Mouse (Mus musculus) spleen, adult 2 months (tissue): ENCODE data around the gene Igsf10. TPM values are rescaled to one million over a fixed set of nuclear protein-coding genes. Genes with fewer than 3 reads are reported as not detected.

Experiments used
- DNase-seq, 2 experiments: peaks; one replicate each; pipeline versions ENCODE4 v3.0.0 to v3.0.0-alpha.2; 2012 to 2021; ENCODE audit warnings: low spot score in 2 of 2, low read depth in 1 of 2
- H3K27ac ChIP-seq: fragments of 200-500 bp; 2 replicates; pipeline ENCODE4 v1.5.1; 2012; ENCODE audit warnings: low read length, inconsistent platforms; ENCODE audit not compliant: insufficient read depth
- H3K27me3 ChIP-seq: fragments of 200-500 bp; 2 replicates; pipeline ENCODE4 v1.6.1; 2012; ENCODE audit warnings: mild to moderate bottlenecking, moderate library complexity, low read length, inconsistent platforms; ENCODE audit not compliant: control insufficient read depth, insufficient read depth
- H3K36me3 ChIP-seq: fragments of 200-500 bp; 2 replicates; pipeline ENCODE4 v1.6.1; 2012; ENCODE audit warnings: mild to moderate bottlenecking, low read length, inconsistent platforms; ENCODE audit not compliant: control insufficient read depth, insufficient read depth
- H3K4me1 ChIP-seq: fragments of 200-500 bp; 2 replicates; pipeline ENCODE4 v1.6.1; 2011; ENCODE audit warnings: inconsistent platforms; ENCODE audit not compliant: control insufficient read depth, insufficient read depth, insufficient read length
- H3K4me3 ChIP-seq: fragments of 200-500 bp; 2 replicates; pipeline ENCODE4 v1.5.1; 2011; ENCODE audit warnings: mild to moderate bottlenecking, inconsistent platforms; ENCODE audit not compliant: insufficient read depth, insufficient read length; ENCODE audit errors: extremely low read depth
- CTCF ChIP-seq: fragments of 200-500 bp; IDR thresholded peaks from 2 replicates; pipeline ENCODE4 v1.5.1; 2011; ENCODE audit warnings: mild to moderate bottlenecking, inconsistent platforms; ENCODE audit not compliant: insufficient read depth, insufficient read length, insufficient replicate concordance; ENCODE audit errors: extremely low read depth
- POLR2A ChIP-seq: fragments of 200-500 bp; IDR thresholded peaks from 2 replicates; pipeline ENCODE4 v1.6.1; 2011; ENCODE audit warnings: low read depth, low read length, inconsistent platforms
- WGBS: fragments of 180-500 bp; shearing (Covaris S2); methylation state at CpG from one replicate; pipeline ENCODE4 v1.1.7; 2018; 5-methylcytosine and 5-hydroxymethylcytosine counted together
- polyA plus RNA-seq: library from polyadenylated mRNA; depleted of rRNA; stranded (reverse); fragments of >200 nt; gene quantifications from 2 replicates; pipeline ENCODE4 v1.2.3, GENCODE M21; 2012

The Igsf10 gene
- polyA plus RNA-seq, 1 experiment, result 0.40 TPM

- no peak overlapping the region for H3K4me3 ChIP-seq
- TF ChIP-seq CTCF (no peak), POLR2A (no peak)
- 78% methylated on average over 10 of the region's 10 CpGs for WGBS
- H3K36me3 ChIP-seq, result no peaks in the 10 kb centered on the region
- H3K4me1 ChIP-seq, result no peaks in the 10 kb centered on the region
- no peaks in the 10 kb centered on the region for H3K27me3 ChIP-seq
- no peak overlapping the region for H3K27ac ChIP-seq
- no peak for DNase-seq
Observed at GRCm38 (mm10) chr3:59312610-59313009, 31.6 kb downstream of the Igsf10 start.

- Histone ChIP-seq H3K36me3 (no peaks in the 10 kb centered on the region), H3K4me3 (no peak overlapping the region), H3K27me3 (no peaks in the 10 kb centered on the region), H3K27ac (no peak overlapping the region), H3K4me1 (no peaks in the 10 kb centered on the region)
- TF ChIP-seq POLR2A (no peak), CTCF (no peak)
- DNase-seq, result no peak
- 94% methylated on average over 2 of the region's 2 CpGs for WGBS
Observed at GRCm38 (mm10) chr3:59305518-59305917, 38.7 kb downstream of the Igsf10 start.

GRCm38 (mm10) chr3:59304944-59305343, 39.2 kb downstream of the Igsf10 start:
- DNase-seq, result no peak
- no peaks in the 10 kb centered on the region for H3K36me3 ChIP-seq
- no peak overlapping the region for H3K4me3 ChIP-seq
- H3K27ac ChIP-seq, result no peak overlapping the region
- H3K27me3 ChIP-seq, result no peaks in the 10 kb centered on the region
- no peaks in the 10 kb centered on the region for H3K4me1 ChIP-seq
- TF ChIP-seq POLR2A (no peak), CTCF (no peak)
- 90% methylated on average over 5 of the region's 5 CpGs for WGBS

GRCm38 (mm10) chr3:59297653-59298052, 46.5 kb downstream of the Igsf10 start:
- no peak for DNase-seq
- Histone ChIP-seq H3K36me3 (no peaks in the 10 kb centered on the region), H3K27me3 (no peaks in the 10 kb centered on the region), H3K4me3 (no peak overlapping the region), H3K27ac (no peak overlapping the region), H3K4me1 (no peaks in the 10 kb centered on the region)
- 95% methylated on average over 16 of the region's 16 CpGs for WGBS
- no peak for TF ChIP-seq POLR2A
- no peak for TF ChIP-seq CTCF

- 87% methylated on average over 5 of the region's 5 CpGs for WGBS
- H3K4me3 ChIP-seq, result no peak overlapping the region
- no peaks in the 10 kb centered on the region for H3K36me3 ChIP-seq
- DNase-seq, result no peak
- H3K27ac ChIP-seq, result no peak overlapping the region
- no peaks in the 10 kb centered on the region for H3K4me1 ChIP-seq
- no peaks in the 10 kb centered on the region for H3K27me3 ChIP-seq
- TF ChIP-seq POLR2A (no peak), CTCF (no peak)
Observed at GRCm38 (mm10) chr3:59296563-59297130, 47.5 kb downstream of the Igsf10 start.

GRCm38 (mm10) chr3:59295699-59296562, 48.3 kb downstream of the Igsf10 start:
- TF ChIP-seq POLR2A, result no peak
- TF ChIP-seq CTCF, result no peak
- Histone ChIP-seq H3K27me3 (no peaks in the 10 kb centered on the region), H3K36me3 (no peaks in the 10 kb centered on the region), H3K4me1 (no peaks in the 10 kb centered on the region), H3K27ac (no peak overlapping the region), H3K4me3 (no peak overlapping the region)
- DNase-seq, result no peak
- 90% methylated on average over 16 of the region's 16 CpGs for WGBS
